Mouse (Mus musculus) cerebellum, adult 2 months (tissue): ENCODE measurements around the gene Serinc5.

ENCODE experiments used
- CTCF ChIP-seq: fragments of 200-500 bp; IDR thresholded peaks from 2 replicates; pipeline ENCODE4 v1.5.1; 2011; ENCODE audit warnings: low read depth, mild to moderate bottlenecking, control low read depth, low read length, moderate library complexity, borderline replicate concordance; ENCODE audit not compliant: insufficient read depth
- POLR2A ChIP-seq: fragments of 200-500 bp; IDR thresholded peaks from 2 replicates; pipeline ENCODE4 v1.6.1; 2011; ENCODE audit warnings: low read length, control low read depth, borderline replicate concordance; ENCODE audit not compliant: insufficient read depth

- TF ChIP-seq POLR2A (no peak), CTCF (no peak)
Observed at GRCm38 (mm10) chr13:92675308-92675707, 64.4 kb downstream of the Serinc5 start.
